Mouse (Mus musculus) layer of hippocampus, adult 2 months (tissue): ENCODE measurements around the gene Haus3. TPM values are rescaled to one million over a fixed set of nuclear protein-coding genes. Genes with fewer than 3 reads are reported as not detected.
A peak's percentile ranks its signal among the peaks of the same experiment; 100 is the strongest.

Experiments
- DNase-seq, 2 experiments: peaks; one replicate each; pipeline ENCODE4 v3.0.0; 2022; ENCODE audit warnings: low spot score in 2 of 2
- H3K27ac ChIP-seq: fragments of 200-600 bp; 2 replicates; pipeline ENCODE4 v1.8.1; 2022
- H3K4me3 ChIP-seq: fragments of 200-600 bp; 2 replicates; pipeline ENCODE4 v1.8.1; 2022; ENCODE audit warnings: mild to moderate bottlenecking
- CTCF ChIP-seq: fragments of 200-600 bp; conservative IDR thresholded peaks from 2 replicates; pipeline ENCODE4 v1.8.1; 2022; ENCODE audit warnings: antibody characterized with exemption, mild to moderate bottlenecking, moderate library complexity
- long read RNA-seq, 2 experiments: library from polyadenylated mRNA; stranded (forward); transcript quantifications; one replicate each; pipeline ENCODE4 v2.0.0; 2021; ENCODE audit warnings: borderline mapping rate in 2 of 2
- total RNA-seq, 2 experiments: library from RNA; stranded (reverse); gene quantifications; 2 replicates each; pipeline ENCODE4 v1.2.3; 2021

The Haus3 gene
- 1 to 10 TPM; 6.4 to 7.3 TPM for total RNA-seq
- long read RNA-seq, experiment 1, partial matches to known transcripts = 1 of 2 reads
- long read RNA-seq, experiment 1, other reads (novel, unspliced or antisense) = 0 of 2 reads
- long read RNA-seq, experiment 2, transcript Haus3-201 (5 exons, 2,073 nt) = major isoform, 7 of 8 reads
- long read RNA-seq, experiment 2, partial matches to known transcripts = 1 of 8 reads
- long read RNA-seq, experiment 2, other reads (novel, unspliced or antisense) = 0 of 8 reads

DNA sequence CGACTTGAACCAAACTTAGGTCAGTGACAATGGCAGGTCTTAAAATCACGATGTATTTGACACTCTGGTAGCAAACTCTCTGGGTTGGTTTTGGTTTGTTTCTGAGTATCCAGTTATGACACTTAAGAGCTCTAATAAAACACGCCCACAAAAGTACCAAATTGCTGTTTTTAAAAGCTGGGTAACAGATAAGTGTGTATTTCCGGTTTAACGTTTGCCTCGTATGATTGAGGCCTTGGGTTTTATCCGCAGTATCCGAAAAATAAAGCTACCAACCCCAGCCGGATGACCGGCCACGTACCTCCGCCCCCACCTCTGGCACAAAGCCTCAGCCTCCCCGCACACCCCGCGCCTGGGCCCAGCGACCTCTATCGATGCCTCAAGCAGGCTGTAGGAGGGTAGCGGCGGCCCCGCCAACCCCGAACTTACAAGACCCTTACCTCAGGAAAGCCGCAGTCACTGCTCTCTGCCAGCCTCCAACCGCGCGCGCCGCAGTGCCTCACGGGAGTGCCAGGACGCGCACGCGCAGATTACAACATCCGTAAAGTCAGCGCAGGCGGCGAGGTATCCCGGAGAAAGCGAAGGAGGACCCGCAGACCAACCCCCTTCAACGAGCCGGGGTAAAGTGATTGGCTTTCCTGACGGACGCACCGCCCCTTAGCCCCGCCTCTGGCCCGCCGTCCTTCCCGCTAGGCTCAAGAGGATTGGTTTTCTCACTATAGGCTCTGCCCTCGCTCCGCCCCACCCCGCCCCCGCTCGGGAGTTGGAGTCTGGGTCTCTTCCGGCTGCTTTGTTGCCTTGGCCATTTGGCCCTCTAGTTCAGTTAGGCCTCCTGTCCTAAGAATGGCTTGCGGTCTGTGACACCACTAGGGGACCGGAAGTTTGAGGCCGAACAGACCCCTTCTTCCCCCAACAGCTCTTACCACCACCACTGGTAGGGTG lies at the start of gene Haus3, which contains the start of gene Poln:
TSS of gene Haus3 (minus strand) at position 578 of the 942 bp plus-strand sequence.
TSS of gene Poln (minus strand) at position 499 of the 942 bp plus-strand sequence.
- peak within 1 kb of the TSS; percentile 88 for H3K4me3 ChIP-seq
- peak; percentile 95 to 99 for DNase-seq
- peak within 1 kb of the TSS; percentile 90 for H3K27ac ChIP-seq
- TF ChIP-seq CTCF = peak; percentile 39

DNA sequence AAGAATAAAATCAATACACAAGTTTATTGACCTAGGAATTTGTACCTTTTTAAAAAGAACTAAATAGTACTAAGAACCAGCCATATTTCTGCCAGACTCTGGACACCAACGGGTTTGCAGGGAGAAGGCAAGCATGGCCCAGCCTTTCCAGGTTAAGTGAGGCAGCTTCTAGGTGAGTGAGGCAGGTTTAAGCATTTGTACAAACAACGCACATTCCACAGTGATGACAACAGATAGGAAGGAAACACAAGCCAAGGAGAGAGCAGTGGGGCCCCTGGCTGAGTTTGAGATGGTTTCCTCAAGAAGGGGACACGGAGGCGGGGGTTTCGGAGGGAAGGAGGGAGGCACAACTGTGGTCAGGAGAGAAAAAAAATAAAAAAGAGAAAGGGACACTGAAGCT lies 49.3 kb upstream of the Haus3 start:
- no peak overlapping the region for H3K4me3 ChIP-seq
- no peak for DNase-seq
- no peak overlapping the region for H3K27ac ChIP-seq
- TF ChIP-seq CTCF = no peak

DNA sequence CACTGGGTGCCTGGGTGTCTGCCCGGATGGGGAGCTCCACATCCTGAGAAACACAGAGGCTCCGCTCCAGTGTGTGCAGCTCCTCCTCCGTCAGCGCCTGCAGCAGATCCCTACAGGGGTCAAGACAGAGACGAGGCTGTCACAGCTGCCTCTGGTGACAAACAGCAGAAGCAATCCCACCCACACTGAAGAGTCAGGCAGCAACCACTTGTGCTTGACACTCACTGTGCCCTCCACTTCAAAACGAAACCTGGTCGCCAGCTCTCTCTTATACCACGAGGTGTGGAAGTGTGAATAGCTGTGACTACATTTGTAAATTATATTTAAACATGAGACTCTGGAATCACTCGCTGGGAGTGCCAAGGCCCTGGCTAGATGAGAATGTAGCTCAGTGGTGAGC lies 48.4 kb upstream of the Haus3 start:
- Histone ChIP-seq H3K27ac (no peak overlapping the region), H3K4me3 (no peak overlapping the region)
- TF ChIP-seq CTCF = no peak
- no peak for DNase-seq

DNA sequence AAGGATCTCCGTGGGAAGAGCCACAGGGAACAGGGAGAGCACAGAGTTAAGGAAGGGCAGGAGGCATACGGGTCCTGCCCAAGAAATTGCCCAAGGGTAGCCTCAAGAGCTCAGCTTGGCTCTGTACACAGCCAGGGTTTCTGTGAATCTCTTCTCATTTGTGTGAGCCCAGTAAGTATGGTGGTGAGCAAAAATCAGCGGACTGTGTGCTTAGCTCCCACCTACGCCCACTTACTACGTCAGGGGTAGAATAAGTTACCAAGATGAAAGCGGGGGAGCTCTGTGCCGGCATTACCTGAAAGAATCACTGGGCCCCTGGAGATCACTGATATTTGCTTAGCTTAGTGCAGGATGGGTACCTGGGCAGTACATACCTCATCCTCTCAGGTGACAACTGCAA lies 46.7 kb upstream of the Haus3 start:
- Histone ChIP-seq H3K4me3 (no peak overlapping the region), H3K27ac (no peak overlapping the region)
- no peak for TF ChIP-seq CTCF
- DNase-seq = no peak

DNA sequence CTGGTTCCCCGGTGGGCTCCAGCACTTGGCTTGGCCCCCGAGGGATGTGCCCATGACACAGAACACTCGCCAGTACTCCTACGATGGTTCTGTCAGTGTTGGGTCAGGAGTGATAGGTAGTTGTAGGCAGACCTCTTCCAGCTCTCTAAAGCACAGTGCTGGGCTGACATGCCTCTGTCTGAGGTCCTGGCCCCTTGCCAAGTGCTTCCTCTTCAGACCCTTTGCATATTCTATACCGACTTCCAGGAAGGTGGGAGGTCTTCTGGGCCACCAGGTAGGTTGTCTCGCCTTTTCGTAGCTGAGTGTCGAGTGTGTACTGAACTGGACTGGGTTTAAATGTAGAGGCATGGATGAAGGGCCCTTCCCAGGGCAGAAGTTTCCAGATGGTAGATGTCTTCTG lies 44.3 kb upstream of the Haus3 start:
- Histone ChIP-seq H3K27ac (no peak overlapping the region), H3K4me3 (no peak overlapping the region)
- no peak for TF ChIP-seq CTCF
- DNase-seq = no peak

DNA sequence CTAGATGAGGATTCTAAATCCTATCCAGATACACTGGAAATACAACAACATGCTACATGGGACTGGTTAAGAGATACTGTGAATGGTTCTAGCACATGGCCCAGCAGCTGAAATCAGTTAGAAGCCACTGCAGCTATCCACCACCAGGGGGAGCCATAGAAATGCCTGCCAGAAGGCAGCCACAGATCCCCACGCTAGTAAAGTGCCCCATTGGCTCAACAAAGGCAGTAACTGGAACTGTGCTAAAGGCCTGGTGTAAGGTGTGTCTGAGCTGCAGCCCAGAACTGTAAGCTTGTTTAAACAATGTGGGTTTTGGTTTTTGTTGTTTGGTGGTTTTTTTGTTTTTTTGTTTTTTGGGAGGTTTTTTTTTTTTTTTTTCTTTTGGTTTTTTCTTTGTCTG lies 41.0 kb upstream of the Haus3 start:
- peak; percentile 79 to 90 for DNase-seq
- TF ChIP-seq CTCF = peak; percentile 98

DNA sequence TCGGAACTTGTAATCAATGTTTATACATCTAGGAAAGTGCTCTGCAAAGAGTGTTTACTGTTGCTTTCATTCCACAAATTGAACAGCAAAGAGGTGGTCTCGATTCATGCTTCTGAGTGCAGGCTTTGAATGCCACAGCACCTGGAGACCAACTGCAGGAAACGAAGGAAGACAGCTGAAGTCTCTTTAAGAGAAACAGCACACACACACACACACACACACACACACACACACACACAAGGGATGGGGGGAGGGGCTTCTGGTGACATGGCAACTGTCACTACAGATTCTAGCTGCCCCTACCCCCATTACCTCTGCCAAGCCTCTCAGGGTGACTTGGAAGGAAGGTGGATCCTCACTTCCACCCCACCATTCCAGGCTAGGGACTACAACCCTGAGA lies 38.2 kb upstream of the Haus3 start:
- no peak for DNase-seq
- TF ChIP-seq CTCF = no peak
- H3K4me3 ChIP-seq = no peak overlapping the region
- H3K27ac ChIP-seq = no peak overlapping the region

More for the DNA sequence above, 41.0 kb upstream of the Haus3 start:
- Histone ChIP-seq H3K27ac (no peak overlapping the region), H3K4me3 (no peak overlapping the region)

DNA sequence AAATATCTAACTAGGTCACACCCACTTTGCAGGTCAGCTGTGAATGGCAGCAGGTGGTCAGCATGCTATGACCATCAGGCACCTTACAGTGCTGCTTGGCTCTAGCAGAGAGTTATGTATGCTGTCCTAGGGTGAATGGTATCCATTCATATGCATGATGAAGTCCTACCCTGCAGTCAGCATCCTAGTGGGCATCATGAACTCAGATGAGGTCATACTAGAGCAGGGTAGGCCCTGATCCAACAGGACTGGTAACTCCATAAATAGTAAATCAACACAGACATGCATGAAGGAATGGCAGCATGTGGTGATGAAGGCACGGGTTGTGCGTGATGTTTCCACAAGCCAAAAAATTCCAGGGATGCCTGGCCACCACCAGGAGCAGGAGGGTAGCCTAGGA lies 36.5 kb upstream of the Haus3 start:
- DNase-seq = no peak
- Histone ChIP-seq H3K27ac (no peak overlapping the region), H3K4me3 (no peak overlapping the region)
- TF ChIP-seq CTCF = no peak

DNA sequence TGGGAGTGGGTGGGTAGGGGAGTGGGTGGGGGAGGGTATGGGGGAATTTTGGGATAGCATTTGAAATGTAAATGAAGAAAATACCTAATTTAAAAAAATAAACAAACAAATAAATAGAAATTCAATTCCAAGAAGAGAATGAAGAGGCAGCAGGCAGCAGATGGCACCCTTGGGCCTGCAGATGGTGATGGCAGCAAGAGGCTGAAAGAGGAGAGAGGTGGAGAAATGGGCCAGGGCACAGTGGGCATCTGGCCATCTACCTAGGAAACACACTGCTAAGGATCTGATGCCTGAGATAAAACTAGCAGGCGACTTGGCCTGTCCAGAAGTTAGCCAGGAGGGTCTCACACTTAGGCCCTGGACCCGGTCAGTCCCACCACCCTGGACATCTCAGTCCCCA lies 35.6 kb upstream of the Haus3 start:
- Histone ChIP-seq H3K27ac (no peak overlapping the region), H3K4me3 (no peak overlapping the region)
- DNase-seq = no peak
- TF ChIP-seq CTCF = peak; percentile 56

DNA sequence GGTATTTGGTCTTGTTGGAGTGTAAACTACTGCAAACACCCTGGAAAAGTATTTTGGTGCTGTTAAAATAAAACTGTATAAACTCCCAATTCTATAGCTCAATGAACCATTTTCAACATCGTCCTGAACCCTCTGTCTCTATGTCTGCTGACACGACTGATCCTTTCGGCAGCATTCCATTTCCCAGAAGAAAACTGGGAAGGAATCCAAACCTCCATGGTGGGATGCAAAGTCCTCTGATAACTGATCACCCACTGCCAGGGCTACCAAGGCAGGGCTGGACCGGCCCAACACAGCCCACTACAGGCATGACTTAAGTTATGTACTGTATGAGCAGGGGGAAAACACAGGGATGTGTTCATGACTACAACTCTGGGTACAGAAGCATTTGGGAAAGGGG lies 32.7 kb upstream of the Haus3 start:
- no peak overlapping the region for H3K27ac ChIP-seq
- no peak for TF ChIP-seq CTCF
- DNase-seq = no peak
- no peak overlapping the region for H3K4me3 ChIP-seq

DNA sequence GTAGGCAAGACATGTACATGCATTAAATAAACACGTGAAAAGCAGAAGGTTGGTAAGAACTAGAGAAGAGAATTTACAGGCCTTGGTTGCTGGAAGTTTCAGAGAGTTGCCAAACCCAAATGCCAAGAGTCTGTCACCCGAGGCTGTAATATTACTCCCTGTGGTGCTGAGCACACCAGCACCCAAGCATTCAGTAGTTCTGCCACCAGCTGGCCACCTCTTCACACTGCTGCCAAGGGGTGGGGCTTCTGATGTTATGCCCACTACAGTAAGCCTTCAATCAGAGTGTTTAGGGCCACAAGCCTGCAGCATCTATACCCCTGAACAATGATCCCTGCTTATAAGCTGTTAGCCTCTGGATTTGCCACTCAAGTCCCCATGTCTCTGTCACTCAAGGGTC lies 32.1 kb upstream of the Haus3 start:
- TF ChIP-seq CTCF = peak; percentile 56
- DNase-seq = no peak
- H3K4me3 ChIP-seq = no peak overlapping the region
- H3K27ac ChIP-seq = no peak overlapping the region

DNA sequence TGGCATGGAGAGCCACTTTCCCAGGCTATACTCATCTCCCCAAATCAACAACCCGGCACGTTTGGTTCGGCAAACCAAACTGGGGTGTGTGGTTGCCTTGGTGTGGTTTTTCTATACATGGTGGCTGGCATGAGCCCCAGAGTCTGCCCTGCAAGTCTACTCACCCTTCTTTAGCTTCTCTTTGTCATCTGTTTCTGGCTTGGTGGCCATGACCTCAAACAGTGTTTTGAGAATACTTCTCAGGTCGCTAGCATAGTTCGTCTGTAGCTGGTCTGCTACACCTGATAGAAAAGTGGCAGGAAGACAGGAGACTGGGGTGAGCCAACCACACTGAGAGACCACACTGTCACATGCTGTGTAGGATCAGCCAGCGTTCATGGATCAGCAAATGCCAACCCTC lies 29.3 kb upstream of the Haus3 start:
- Histone ChIP-seq H3K4me3 (no peak overlapping the region), H3K27ac (no peak overlapping the region)
- no peak for TF ChIP-seq CTCF
- no peak for DNase-seq

DNA sequence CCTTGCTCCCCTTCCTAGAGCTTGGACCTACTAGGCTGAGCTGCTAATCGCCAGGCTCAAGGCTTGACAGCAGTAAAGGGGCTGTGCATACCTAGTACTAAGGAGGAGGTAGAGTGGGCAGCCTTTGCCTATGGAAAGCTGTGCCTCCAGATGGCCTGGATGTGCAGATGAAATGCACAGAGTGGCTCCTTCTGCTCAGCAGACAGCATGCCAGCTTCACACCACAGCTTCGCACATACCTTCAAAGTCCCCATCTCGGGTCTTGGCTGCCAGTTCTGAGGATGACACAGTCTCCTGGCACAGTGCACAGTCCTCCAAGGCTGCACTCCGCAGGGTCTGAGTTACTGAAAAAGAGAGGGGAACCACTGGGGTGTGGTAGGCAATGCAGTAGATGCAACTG lies 27.9 kb upstream of the Haus3 start:
- TF ChIP-seq CTCF = no peak
- no peak overlapping the region for H3K27ac ChIP-seq
- DNase-seq = peak; percentile 43 to 57

More for the DNA sequence above, 27.9 kb upstream of the Haus3 start:
- H3K4me3 ChIP-seq = no peak overlapping the region
